Mouse (Mus musculus) liver, embryonic 14.5 days (tissue): ENCODE results near the gene Homer2.

Experiments
- CTCF ChIP-seq: IDR thresholded peaks from 2 replicates; pipeline ENCODE4 v1.5.1; 2016; ENCODE audit warnings: antibody characterized with exemption, low read depth, control low read depth
- EP300 ChIP-seq: IDR thresholded peaks from 2 replicates; pipeline ENCODE4 v1.6.1; 2016; ENCODE audit warnings: antibody characterized with exemption, low read depth

DNA sequence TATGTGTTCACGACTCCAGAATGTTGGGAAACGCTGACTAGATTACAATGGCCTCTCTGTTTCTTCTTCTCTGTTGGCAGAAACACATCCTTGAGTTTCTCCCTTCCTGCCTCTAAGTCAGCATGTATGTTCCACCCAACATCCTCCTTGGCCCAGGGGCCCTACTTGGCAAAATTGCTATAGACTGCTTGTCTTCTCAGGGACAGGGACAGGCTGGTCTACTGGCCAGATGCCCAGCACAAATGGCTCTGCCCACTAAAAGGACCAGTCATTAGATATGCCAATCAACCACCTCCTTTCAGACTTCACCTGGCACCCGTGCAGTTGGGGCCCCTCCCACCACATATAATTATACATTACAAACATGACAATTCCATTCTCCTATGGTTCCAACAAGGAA is 25.9 kb downstream of the Homer2 start:
- TF ChIP-seq CTCF (no peak), EP300 (no peak)
